Mouse (Mus musculus) ES-E14 (cell line): ENCODE results near the gene Khk. TPM values are rescaled to one million over a fixed set of nuclear protein-coding genes. Genes with fewer than 3 reads are reported as not detected.

Experiments
- DNase-seq: peaks from one replicate; pipeline ENCODE4 v3.0.0-alpha.2; 2013; ENCODE audit warnings: low read depth, low spot score
- H3K27ac ChIP-seq: 2 replicates; pipeline ENCODE4 v1.5.1; 2012; ENCODE audit warnings: low read depth, mild to moderate bottlenecking, low read length, moderate library complexity, mixed read lengths; ENCODE audit not compliant: poor library complexity, insufficient read depth, severe bottlenecking
- H3K36me3 ChIP-seq: 2 replicates; pipeline ENCODE4 v1.6.1; 2012; ENCODE audit warnings: mild to moderate bottlenecking, low read length, moderate library complexity, mixed read lengths; ENCODE audit not compliant: control insufficient read depth, poor library complexity, insufficient read depth, severe bottlenecking
- H3K4me1 ChIP-seq, 2 experiments: fragments of 150-350 bp in 1 of 2; sonication (generic) in 1 of 2; 2 replicates each; pipeline ENCODE4 v1.6.1; 2012; ENCODE audit warnings: low read length in 2 of 2, mild to moderate bottlenecking in 1 of 2, mixed read lengths in 1 of 2; ENCODE audit not compliant: control insufficient read depth in 2 of 2, insufficient read depth in 2 of 2, poor library complexity in 1 of 2
- H3K4me3 ChIP-seq, 2 experiments: fragments of 150-350 bp in 1 of 2; sonication (generic) in 1 of 2; 2 replicates each; pipeline ENCODE4 v1.5.1; 2012; ENCODE audit warnings: low read length in 2 of 2, low read depth in 1 of 2, mild to moderate bottlenecking in 1 of 2, mixed read lengths in 1 of 2; ENCODE audit not compliant: insufficient read depth in 1 of 2, poor library complexity in 1 of 2, severe bottlenecking in 1 of 2
- H3K9ac ChIP-seq: 2 replicates; pipeline ENCODE4 v1.6.1; 2012; ENCODE audit warnings: low read depth, mild to moderate bottlenecking, low read length, mixed read lengths; ENCODE audit not compliant: poor library complexity, insufficient read depth, severe bottlenecking
- H3K9me3 ChIP-seq: fragments of 150-350 bp; sonication (generic); 2 replicates; pipeline ENCODE4 v1.6.1; 2012; ENCODE audit warnings: low read depth, mild to moderate bottlenecking, low read length; ENCODE audit not compliant: control insufficient read depth, insufficient read depth
- CHD2 ChIP-seq: IDR thresholded peaks from 2 replicates; pipeline ENCODE4 v1.6.1; 2014; ENCODE audit warnings: mild to moderate bottlenecking, low read depth, low read length, inconsistent platforms
- HCFC1 ChIP-seq: IDR thresholded peaks from 2 replicates; pipeline ENCODE4 v1.6.1; 2012; ENCODE audit warnings: low read length, inconsistent platforms, borderline replicate concordance; ENCODE audit not compliant: insufficient read depth
- MAFK ChIP-seq: IDR thresholded peaks from 2 replicates; pipeline ENCODE4 v1.6.1; 2014; ENCODE audit warnings: mild to moderate bottlenecking, low read depth, low read length, inconsistent platforms; ENCODE audit not compliant: insufficient read depth
- ZC3H11A ChIP-seq: IDR thresholded peaks from 2 replicates; pipeline ENCODE4 v1.6.1; 2012; ENCODE audit warnings: low read depth, mild to moderate bottlenecking, inconsistent platforms, low read length, borderline replicate concordance
- ZNF384 ChIP-seq: IDR thresholded peaks from 2 replicates; pipeline ENCODE4 v1.6.1; 2012; ENCODE audit warnings: low read depth, low read length, inconsistent platforms
- in situ Hi-C, 2 experiments: fragments of 600-800 bp; cut with MboI; formaldehyde crosslinking; loops; one replicate each; pipeline ENCODE4 v1.15.1; 2025; ENCODE audit warnings: low sequenced_read_pairs in 2 of 2, inconsistent platforms in 1 of 2; ENCODE audit not compliant: unreplicated experiment in 2 of 2
- total RNA-seq: library from RNA; depleted of rRNA; stranded (reverse); fragments of 300-350 nt; gene quantifications from 2 replicates; pipeline ENCODE4 v1.2.3, GENCODE M21; 2012

The Khk gene
- total RNA-seq, 1 experiment, result 14.9 TPM

DNA sequence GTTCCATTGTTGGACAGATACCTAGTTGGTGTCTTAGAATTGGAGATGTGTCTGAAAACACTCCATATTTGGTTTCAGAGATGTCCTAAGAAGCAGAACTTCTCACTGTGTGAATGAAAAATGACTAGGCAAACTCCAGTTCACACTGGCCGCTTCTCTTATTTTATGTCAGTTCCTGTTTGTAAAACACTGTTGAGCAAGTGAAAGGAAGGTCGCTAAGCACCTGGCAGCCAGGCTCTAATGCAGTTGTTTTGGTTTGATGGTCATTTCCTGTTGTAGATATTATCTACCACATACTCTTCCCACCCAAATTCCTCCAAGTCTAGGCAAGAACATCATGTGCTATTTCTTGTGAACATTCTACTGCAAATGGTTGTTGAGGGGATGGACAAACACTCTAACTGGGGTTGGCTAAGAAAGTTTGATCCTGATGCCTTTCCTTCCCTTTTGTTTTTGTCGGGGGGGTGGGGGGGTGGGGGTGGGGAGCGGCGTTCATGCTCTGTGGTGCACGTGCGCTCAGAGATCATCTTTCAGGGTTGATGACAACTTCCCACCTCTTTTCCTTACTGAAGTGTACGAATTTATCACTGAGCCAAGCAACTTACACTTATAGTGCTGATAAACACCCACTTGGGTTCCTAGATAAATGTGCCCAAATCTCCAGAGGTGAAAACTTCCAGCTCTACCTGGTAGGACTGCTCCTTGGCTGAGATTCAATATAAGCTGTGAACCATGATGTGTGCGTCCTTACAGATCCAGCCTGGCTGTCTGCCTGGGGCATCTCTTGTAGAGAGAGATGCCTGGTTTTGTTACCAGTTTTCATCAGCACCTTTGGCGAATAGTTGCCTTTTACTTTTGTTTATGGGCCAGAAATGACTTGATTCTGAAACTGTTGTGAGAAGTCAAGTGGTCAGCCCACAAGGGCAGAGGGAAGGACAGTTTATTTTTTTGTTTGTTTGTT is 40.6 kb downstream of the Khk start:
- no peaks in the 10 kb centered on the region for H3K4me1 ChIP-seq
- H3K27ac ChIP-seq, result no peak overlapping the region
- in situ Hi-C loops, result no loop called here
- H3K9ac ChIP-seq, result no peak overlapping the region
- H3K9me3 ChIP-seq, result no peaks in the 10 kb centered on the region
- no peak for DNase-seq
- TF ChIP-seq ZNF384 (no peak), HCFC1 (no peak), ZC3H11A (no peak), MAFK (no peak), CHD2 (no peak)
- no peak overlapping the region for H3K4me3 ChIP-seq
- H3K36me3 ChIP-seq, result peaks cover 10% of the 10 kb centered on the region

DNA sequence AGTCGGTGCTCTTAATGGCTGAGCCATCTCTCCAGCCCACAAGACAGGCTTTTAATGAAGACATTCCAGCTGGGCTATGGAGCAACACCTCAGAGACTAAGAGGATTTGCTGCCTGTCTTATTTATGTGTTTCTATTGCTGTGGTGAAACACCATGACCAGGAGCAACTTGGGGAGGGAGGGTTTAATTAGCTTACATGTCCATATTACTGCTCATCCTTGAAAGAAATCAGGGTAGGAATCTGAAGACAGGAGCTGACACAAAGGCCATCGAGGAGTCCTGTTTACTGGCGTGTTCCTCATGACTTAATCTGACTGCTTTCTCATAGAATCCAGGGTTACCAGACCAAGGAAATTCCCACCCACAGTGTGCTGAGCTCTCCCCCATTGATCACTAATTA is 42.7 kb downstream of the Khk start:
- Histone ChIP-seq H3K9me3 (no peaks in the 10 kb centered on the region), H3K36me3 (0 out of 2 replicates have a peak, but pooled peaks cover under 1% of the 10 kb centered on the region), H3K4me1 (no peaks in the 10 kb centered on the region), H3K4me3 (no peak overlapping the region), H3K9ac (no peak overlapping the region), H3K27ac (no peak overlapping the region)
- in situ Hi-C loops, result no loop called here
- DNase-seq, result no peak
- no peak for TF ChIP-seq MAFK
- no peak for TF ChIP-seq ZC3H11A
- no peak for TF ChIP-seq ZNF384
- TF ChIP-seq CHD2, result no peak
- TF ChIP-seq HCFC1, result no peak

DNA sequence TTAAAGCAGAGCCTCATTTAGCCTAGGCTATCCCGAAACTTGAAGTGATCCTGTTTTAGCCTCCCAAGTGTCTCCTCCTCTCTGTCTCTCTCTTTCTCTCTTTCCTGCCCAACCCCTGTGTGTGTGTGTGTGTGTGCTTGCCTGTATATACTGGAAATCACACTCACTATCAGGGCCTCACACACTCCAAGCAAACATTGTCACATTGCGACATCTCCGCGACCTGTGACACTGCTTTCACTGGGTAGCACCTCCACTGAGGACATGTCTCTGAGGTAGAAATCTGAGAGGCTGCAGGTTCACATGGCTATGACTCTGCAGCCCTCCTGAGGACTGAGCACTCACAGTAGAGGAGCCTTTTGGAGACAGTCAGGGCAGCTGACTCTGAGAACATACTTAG is 45.0 kb downstream of the Khk start:
- DNase-seq, result no peak
- H3K9me3 ChIP-seq, result no peaks in the 10 kb centered on the region
- no peaks in the 10 kb centered on the region for H3K4me1 ChIP-seq
- no peak overlapping the region for H3K27ac ChIP-seq
- TF ChIP-seq MAFK, result no peak
- no peak for TF ChIP-seq HCFC1
- TF ChIP-seq CHD2, result no peak
- TF ChIP-seq ZC3H11A, result no peak
- no peak for TF ChIP-seq ZNF384
- in situ Hi-C loops, result no loop called here
- H3K36me3 ChIP-seq, result no peaks in the 10 kb centered on the region
- H3K9ac ChIP-seq, result no peak overlapping the region
- H3K4me3 ChIP-seq, result no peak overlapping the region

DNA sequence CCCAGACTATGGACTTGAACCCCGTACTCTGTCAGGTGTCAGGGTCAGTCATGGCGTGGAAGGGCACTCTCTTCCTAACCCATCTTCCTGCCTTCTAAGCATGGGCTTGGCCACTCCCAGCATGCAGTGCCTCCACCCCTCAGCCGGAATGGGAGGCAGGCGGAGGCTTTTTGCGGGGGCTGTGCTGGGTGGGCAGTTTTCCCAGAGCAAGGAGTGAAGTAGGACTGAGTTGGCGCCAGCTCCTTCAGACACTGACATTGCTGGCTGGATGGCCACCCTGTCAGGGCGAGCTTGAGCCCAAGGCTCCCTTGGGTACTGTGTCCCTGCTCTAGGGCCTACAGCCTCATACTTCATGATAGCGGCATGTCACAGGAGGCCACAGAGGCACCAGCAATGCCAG is 47.2 kb downstream of the Khk start, which contains the start of gene Tcf23:
TSS of gene Tcf23 (plus strand) at position 247 of the 400 bp plus-strand sequence.
- Histone ChIP-seq H3K4me1 (no peaks in the 10 kb centered on the region), H3K9me3 (no peaks in the 10 kb centered on the region), H3K4me3 (no peak within 1 kb of the TSS), H3K27ac (no peak within 1 kb of the TSS), H3K9ac (no peak within 1 kb of the TSS), H3K36me3 (no peaks in the 10 kb centered on the region)
- no peak for DNase-seq
- in situ Hi-C loops, result no loop called here
- TF ChIP-seq ZC3H11A, result no peak
- no peak for TF ChIP-seq CHD2
- TF ChIP-seq ZNF384, result no peak
- no peak for TF ChIP-seq MAFK
- TF ChIP-seq HCFC1, result no peak
